Mouse (Mus musculus): ENCODE measurements at regions not wholly inside any gene's neighbourhood (a gene's known extent, or its start where the extent isn't known, plus 50 kb on each side); places are given as distances from the start of the nearest gene placed in this dataset.

GRCm38 (mm10) chr15:21836110-21836509, 712.7 kb upstream of the Cdh18 start:
- 82% methylated on average over 5 of the region's 5 CpGs for WGBS
- no peaks in the 10 kb centered on the region for H3K27me3 ChIP-seq (replicated peaks)
- H3K9me3 ChIP-seq, result no peaks in the 10 kb centered on the region
- H3K27ac ChIP-seq, result no peak overlapping the region
- no peak overlapping the region for H3K9ac ChIP-seq
- no peaks in the 10 kb centered on the region for H3K4me1 ChIP-seq
- no peaks in the 10 kb centered on the region for H3K36me3 ChIP-seq (replicated peaks)
- no peak overlapping the region for H3K4me3 ChIP-seq
- no peak for ATAC-seq (replicated peaks)
- H3K4me2 ChIP-seq, result no peak overlapping the region

GRCm38 (mm10) chr15:21858540-21858939, 690.3 kb upstream of the Cdh18 start:
- Histone ChIP-seq H3K27ac (no peak overlapping the region), H3K9ac (no peak overlapping the region), H3K9me3 (no peaks in the 10 kb centered on the region), H3K4me3 (no peak overlapping the region), H3K4me2 (no peak overlapping the region), H3K36me3 (replicated peaks) (no peaks in the 10 kb centered on the region), H3K4me1 (no peaks in the 10 kb centered on the region), H3K27me3 (replicated peaks) (no peaks in the 10 kb centered on the region)
- 85% methylated on average over 7 of the region's 7 CpGs for WGBS
- ATAC-seq (replicated peaks), result no peak

- Histone ChIP-seq H3K4me1 (no peaks in the 10 kb centered on the region), H3K9ac (no peak overlapping the region), H3K4me3 (no peak overlapping the region), H3K9me3 (no peaks in the 10 kb centered on the region), H3K27ac (no peak overlapping the region), H3K36me3 (replicated peaks) (no peaks in the 10 kb centered on the region), H3K4me2 (no peak overlapping the region), H3K27me3 (replicated peaks) (no peaks in the 10 kb centered on the region)
- ATAC-seq (replicated peaks), result peak; percentile 82; the same call in 1 of the 2 replicates
- WGBS, result 23% methylated on average over 2 of the region's 2 CpGs
Observed at GRCm38 (mm10) chr15:21885181-21885580, 663.6 kb upstream of the Cdh18 start.
